Mouse (Mus musculus) 3T3-L1 (cell line): ENCODE data around the gene Pygb.

Source experiments
- DNase-seq: peaks from one replicate; pipeline ENCODE4 v3.0.0-alpha.2; 2015; ENCODE audit warnings: low read depth, low spot score

Gene Pygb

GRCm38 (mm10) chr2:150839686-150840471 lies 53.3 kb downstream of the Pygb start:
- peak; percentile 95 for DNase-seq

- DNase-seq, result no peak
Measured at GRCm38 (mm10) chr2:150841109-150841508, 54.6 kb downstream of the Pygb start.

- DNase-seq, result no peak
Measured at GRCm38 (mm10) chr2:150842049-150842461, 55.5 kb downstream of the Pygb start.

GRCm38 (mm10) chr2:150844798-150845197 lies 58.3 kb downstream of the Pygb start:
- DNase-seq, result no peak

GRCm38 (mm10) chr2:150847436-150847995 lies 61.0 kb downstream of the Pygb start:
- no peak for DNase-seq

- no peak for DNase-seq
Measured at GRCm38 (mm10) chr2:150851251-150851650, 64.7 kb downstream of the Pygb start.

- DNase-seq, result no peak
Measured at GRCm38 (mm10) chr2:150855186-150855585, 68.7 kb downstream of the Pygb start.

GRCm38 (mm10) chr2:150858724-150859487 lies 72.4 kb downstream of the Pygb start:
- no peak for DNase-seq

GRCm38 (mm10) chr2:150859709-150860470 lies 73.4 kb downstream of the Pygb start:
- DNase-seq, result no peak

- no peak for DNase-seq
Measured at GRCm38 (mm10) chr2:150861128-150861527, 74.6 kb downstream of the Pygb start.

- DNase-seq, result no peak
Measured at GRCm38 (mm10) chr2:150867021-150867420, 80.5 kb downstream of the Pygb start.

- DNase-seq, result no peak
Measured at GRCm38 (mm10) chr2:150869446-150869845, 82.9 kb downstream of the Pygb start.

GRCm38 (mm10) chr2:150874508-150874907 lies 88.0 kb downstream of the Pygb start:
- no peak for DNase-seq

GRCm38 (mm10) chr2:150875226-150875625 lies 88.7 kb downstream of the Pygb start:
- DNase-seq, result no peak

GRCm38 (mm10) chr2:150877561-150877960 lies 91.0 kb downstream of the Pygb start:
- DNase-seq, result no peak
